Mouse (Mus musculus) myocyte (in vitro differentiated cells): ENCODE results near the gene Ttc28. TPM values are rescaled to one million over a fixed set of nuclear protein-coding genes. Genes with fewer than 3 reads are reported as not detected.
"Not testable (repeated sequence)": the region's sequence is repeated elsewhere in the genome, so short reads cannot be mapped to it uniquely, and the experiment has no call there.

Experiments
- H3K27me3 ChIP-seq: one replicate; pipeline ENCODE4 v1.6.1; 2011; ENCODE audit not compliant: control insufficient read depth, insufficient read depth, insufficient read length
- H3K36me3 ChIP-seq: one replicate; pipeline ENCODE4 v1.6.1; 2011; ENCODE audit not compliant: control insufficient read depth, insufficient read depth
- H3K4me2 ChIP-seq: one replicate; pipeline ENCODE4 v1.6.1; 2011; ENCODE audit warnings: low read depth, control low read depth
- H3K4me3 ChIP-seq: one replicate; pipeline ENCODE4 v1.5.1; 2011; ENCODE audit warnings: mild to moderate bottlenecking, control low read depth, moderate library complexity
- H3K79me2 ChIP-seq: one replicate; pipeline ENCODE4 v1.6.1; 2011; ENCODE audit not compliant: control insufficient read depth, insufficient read depth
- H3ac ChIP-seq: one replicate; pipeline ENCODE4 v1.6.1; 2011; ENCODE audit not compliant: control insufficient read depth, insufficient read length
- CEBPB ChIP-seq: IDR thresholded peaks from 2 replicates; pipeline ENCODE4 v1.6.1; 2011; ENCODE audit warnings: mild to moderate bottlenecking, moderate library complexity; ENCODE audit not compliant: poor library complexity, insufficient read depth, severe bottlenecking
- E2F4 ChIP-seq: IDR thresholded peaks from one replicate; pipeline ENCODE4 v1.6.1; 2011; ENCODE audit warnings: mild to moderate bottlenecking, control low read depth, moderate library complexity; ENCODE audit not compliant: insufficient read depth
- MAX ChIP-seq: IDR thresholded peaks from one replicate; pipeline ENCODE4 v1.6.1; 2011; ENCODE audit warnings: low read depth, mild to moderate bottlenecking, control low read depth
- MYOD1 ChIP-seq, 3 experiments: IDR thresholded peaks; one replicate each; pipeline ENCODE4 v1.6.1; 2011; ENCODE audit warnings: control low read depth in 2 of 3, low read depth in 2 of 3, mild to moderate bottlenecking in 2 of 3, moderate library complexity in 1 of 3; ENCODE audit not compliant: insufficient read length in 2 of 3, control insufficient read depth in 1 of 3
- MYOG ChIP-seq, 3 experiments: IDR thresholded peaks; one replicate each; pipeline ENCODE4 v1.6.1; 2011; ENCODE audit warnings: control low read depth in 2 of 3, low read depth in 2 of 3, mild to moderate bottlenecking in 2 of 3; ENCODE audit not compliant: insufficient read length in 2 of 3, control insufficient read depth in 1 of 3, insufficient read depth in 1 of 3
- POLR2A ChIP-seq: IDR thresholded peaks from one replicate; pipeline ENCODE4 v1.6.1; 2011; ENCODE audit warnings: low read depth, mild to moderate bottlenecking, control low read depth, moderate library complexity; ENCODE audit not compliant: insufficient read length
- POLR2AphosphoS2 ChIP-seq: IDR thresholded peaks from one replicate; pipeline ENCODE4 v1.6.1; 2011; ENCODE audit warnings: low read depth, control low read depth; ENCODE audit not compliant: insufficient read length
- REST ChIP-seq: IDR thresholded peaks from one replicate; pipeline ENCODE4 v1.6.1; 2011; ENCODE audit warnings: mild to moderate bottlenecking, control low read depth, moderate library complexity; ENCODE audit not compliant: insufficient read depth, insufficient read length
- SRF ChIP-seq: IDR thresholded peaks from one replicate; pipeline ENCODE4 v1.6.1; 2011; ENCODE audit warnings: low read depth; ENCODE audit not compliant: control insufficient read depth, insufficient read length
- TCF12 ChIP-seq: IDR thresholded peaks from one replicate; pipeline ENCODE4 v1.6.1; 2011; ENCODE audit warnings: mild to moderate bottlenecking, control low read depth; ENCODE audit not compliant: poor library complexity, insufficient read depth, severe bottlenecking
- TCF3 ChIP-seq: IDR thresholded peaks from one replicate; pipeline ENCODE4 v1.6.1; 2011; ENCODE audit warnings: low read depth, control low read depth; ENCODE audit not compliant: insufficient read length
- USF1 ChIP-seq: IDR thresholded peaks from one replicate; pipeline ENCODE4 v1.6.1; 2011; ENCODE audit warnings: low read depth, mild to moderate bottlenecking, control low read depth, moderate library complexity
- polyA plus RNA-seq: library from polyadenylated mRNA; unstranded; fragments of >200 nt; fragmentation: generic; extraction: Trizol; gene quantifications from one replicate; pipeline ENCODE4 v1.2.1, GENCODE M21; 2012; ENCODE audit warnings: missing spikeins

Ttc28 gene
- polyA plus RNA-seq, 1 experiment: 8.5 TPM

- Histone ChIP-seq H3K79me2 (no peaks in the 10 kb centered on the region), H3ac (no peak overlapping the region), H3K36me3 (no peaks in the 10 kb centered on the region), H3K4me2 (no peak overlapping the region), H3K27me3 (no peaks in the 10 kb centered on the region), H3K4me3 (no peak overlapping the region)
- no peak for TF ChIP-seq SRF
- TF ChIP-seq MYOG (IDR thresholded peaks at IDR 0.05; ENCODE audit: control insufficient read depth in 1 of 3, insufficient read depth in 1 of 3, insufficient read length in 2 of 3, low read depth in 2 of 3): no peak
- no peak for TF ChIP-seq TCF3
- TF ChIP-seq REST: no peak
- no peak for TF ChIP-seq POLR2AphosphoS2
- TF ChIP-seq MAX: no peak
- no peak for TF ChIP-seq USF1
- no peak for TF ChIP-seq POLR2A
- TF ChIP-seq MYOD1 (IDR thresholded peaks at IDR 0.05; ENCODE audit: control insufficient read depth in 1 of 3, insufficient read length in 2 of 3, low read depth in 2 of 3): no peak
Measured at GRCm38 (mm10) chr5:111257127-111257526, 377.5 kb downstream of the Ttc28 start.

- not testable (repeated sequence) for H3K36me3 ChIP-seq, H3K4me2 ChIP-seq, H3K4me3 ChIP-seq, H3K27me3 ChIP-seq, H3ac ChIP-seq, H3K79me2 ChIP-seq
Measured at GRCm38 (mm10) chr5:111261162-111261561, 381.6 kb downstream of the Ttc28 start.

- TF ChIP-seq CEBPB: no peak
- no peak for TF ChIP-seq TCF3
- TF ChIP-seq POLR2A: no peak
- no peak for TF ChIP-seq USF1
- no peak for TF ChIP-seq MAX
- TF ChIP-seq MYOD1 (IDR thresholded peaks at IDR 0.05; ENCODE audit: control insufficient read depth in 1 of 3, insufficient read length in 2 of 3, low read depth in 2 of 3): no peak
- Histone ChIP-seq H3K79me2 (no peaks in the 10 kb centered on the region), H3K4me2 (no peak overlapping the region)
Measured at GRCm38 (mm10) chr5:111261733-111262573, 382.4 kb downstream of the Ttc28 start.

GRCm38 (mm10) chr5:111262574-111263239 lies 383.1 kb downstream of the Ttc28 start:
- H3ac ChIP-seq: no peak overlapping the region
- no peak overlapping the region for H3K4me2 ChIP-seq
- no peak overlapping the region for H3K4me3 ChIP-seq
- TF ChIP-seq USF1 (no peak), TCF12 (no peak), MYOG (IDR thresholded peaks at IDR 0.05; ENCODE audit: control insufficient read depth in 1 of 3, insufficient read depth in 1 of 3, insufficient read length in 2 of 3, low read depth in 2 of 3) (no peak), TCF3 (no peak), REST (no peak), E2F4 (no peak), SRF (no peak)
- H3K27me3 ChIP-seq: no peaks in the 10 kb centered on the region
- H3K36me3 ChIP-seq: no peaks in the 10 kb centered on the region
- H3K79me2 ChIP-seq: no peaks in the 10 kb centered on the region

More at GRCm38 (mm10) chr5:111261733-111262573, 382.4 kb downstream of the Ttc28 start:
- Histone ChIP-seq H3K36me3 (no peaks in the 10 kb centered on the region), H3ac (no peak overlapping the region), H3K4me3 (no peak overlapping the region), H3K27me3 (no peaks in the 10 kb centered on the region)

- Histone ChIP-seq H3K27me3 (no peaks in the 10 kb centered on the region), H3ac (no peak overlapping the region), H3K79me2 (no peaks in the 10 kb centered on the region), H3K4me2 (no peak overlapping the region), H3K36me3 (no peaks in the 10 kb centered on the region), H3K4me3 (no peak overlapping the region)
- no peak for TF ChIP-seq SRF
- TF ChIP-seq E2F4: no peak
- no peak for TF ChIP-seq MYOG (IDR thresholded peaks at IDR 0.05; ENCODE audit: control insufficient read depth in 1 of 3, insufficient read depth in 1 of 3, insufficient read length in 2 of 3, low read depth in 2 of 3)
- no peak for TF ChIP-seq POLR2AphosphoS2
- TF ChIP-seq USF1: no peak
- TF ChIP-seq REST: no peak
- TF ChIP-seq TCF12: no peak
- TF ChIP-seq POLR2A: no peak
- no peak for TF ChIP-seq CEBPB
Measured at GRCm38 (mm10) chr5:111263370-111263769, 383.8 kb downstream of the Ttc28 start.
